Mouse (Mus musculus) neural tube, embryonic 12.5 days (tissue): ENCODE data around the gene 1700042G07Rik. TPM values are rescaled to one million over a fixed set of nuclear protein-coding genes. Genes with fewer than 3 reads are reported as not detected.
A peak's percentile ranks its signal among the peaks of the same experiment; 100 is the strongest.

Experiments
- ATAC-seq: fragments of 200-750 bp; cut with Nextera tagmentation; 2 replicates; pipeline ENCODE4 v1.8.0; 2017; ENCODE audit warnings: low read depth, mild to moderate bottlenecking, moderate TSS enrichment, moderate library complexity; ENCODE audit not compliant: low FRiP score
- H3K27ac ChIP-seq: fragments of 300-500 bp; sonication (generic); 2 replicates; pipeline ENCODE4 v1.5.1; 2016
- H3K27me3 ChIP-seq: fragments of 300-500 bp; sonication (generic); replicated peaks from 2 replicates; pipeline ENCODE4 v1.6.1; 2016; ENCODE audit warnings: mild to moderate bottlenecking
- H3K36me3 ChIP-seq: fragments of 300-500 bp; sonication (generic); 2 replicates; pipeline ENCODE4 v1.6.1; 2016; ENCODE audit warnings: mild to moderate bottlenecking
- H3K4me1 ChIP-seq: fragments of 300-500 bp; sonication (generic); 2 replicates; pipeline ENCODE4 v1.6.1; 2016
- H3K4me2 ChIP-seq: fragments of 300-500 bp; sonication (generic); replicated peaks from 2 replicates; pipeline ENCODE4 v1.6.1; 2016; ENCODE audit warnings: mild to moderate bottlenecking
- H3K4me3 ChIP-seq: fragments of 300-500 bp; sonication (generic); 2 replicates; pipeline ENCODE4 v1.5.1; 2016
- H3K9ac ChIP-seq: fragments of 300-500 bp; sonication (generic); 2 replicates; pipeline ENCODE4 v1.6.1; 2016; ENCODE audit warnings: mild to moderate bottlenecking
- H3K9me3 ChIP-seq: fragments of 300-500 bp; sonication (generic); 2 replicates; pipeline ENCODE4 v1.6.1; 2016; ENCODE audit warnings: mild to moderate bottlenecking
- WGBS: fragments of 180-500 bp; shearing (Covaris S2); methylation state at CpG from one replicate; pipeline ENCODE4 v1.1.7; 2016; 5-methylcytosine and 5-hydroxymethylcytosine counted together
- polyA plus RNA-seq: library from polyadenylated mRNA; unstranded; fragments of >200 nt; fragmentation: Nextera tagmentation; extraction: Ambion mirVana; gene quantifications from 2 replicates; pipeline ENCODE4 v1.2.1, GENCODE M21; 2016

1700042G07Rik gene
- polyA plus RNA-seq, 1 experiment from 2014 or later: not detected

DNA sequence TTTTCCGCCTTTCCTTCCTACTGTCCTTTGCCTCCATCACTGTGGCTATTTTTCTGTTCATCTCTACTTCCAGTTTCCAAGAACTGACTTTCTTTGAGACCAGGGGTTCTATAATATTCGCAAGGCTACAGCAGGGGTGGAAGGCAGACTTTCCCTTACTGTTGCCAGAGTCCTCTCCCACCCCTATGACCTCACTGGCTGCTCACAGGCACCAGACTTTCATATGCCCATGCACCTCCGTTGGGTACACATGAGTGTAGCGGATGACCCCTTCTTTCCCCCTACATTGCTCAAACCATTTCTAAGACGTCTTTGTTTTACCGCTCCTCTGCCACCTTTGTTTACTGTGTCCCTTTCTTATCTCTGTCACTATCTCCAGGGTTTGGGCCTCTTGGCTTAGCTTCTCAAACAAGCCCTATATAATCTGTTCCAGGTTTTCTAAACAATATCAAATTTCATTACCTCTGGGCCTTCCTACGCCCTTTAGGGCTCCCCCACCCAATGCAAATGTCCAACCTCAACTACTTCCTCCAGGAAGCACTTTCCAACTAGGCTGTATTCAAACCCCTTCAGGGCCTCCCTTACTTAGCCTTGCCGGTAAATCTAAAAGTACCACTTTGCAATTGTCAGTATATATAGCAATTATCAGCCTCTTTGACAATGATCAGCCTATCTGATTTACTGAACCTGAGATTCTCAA lies 7.3 kb upstream of the 1700042G07Rik start:
- Histone ChIP-seq H3K36me3 (no peaks in the 10 kb centered on the region), H3K27ac (no peak overlapping the region), H3K27me3 (no peaks in the 10 kb centered on the region), H3K4me2 (no peak overlapping the region), H3K4me1 (no peaks in the 10 kb centered on the region), H3K9ac (no peak overlapping the region), H3K4me3 (no peak overlapping the region), H3K9me3 (no peaks in the 10 kb centered on the region)
- 76% methylated on average over 8 of the region's 8 CpGs for WGBS
- ATAC-seq: no peak

DNA sequence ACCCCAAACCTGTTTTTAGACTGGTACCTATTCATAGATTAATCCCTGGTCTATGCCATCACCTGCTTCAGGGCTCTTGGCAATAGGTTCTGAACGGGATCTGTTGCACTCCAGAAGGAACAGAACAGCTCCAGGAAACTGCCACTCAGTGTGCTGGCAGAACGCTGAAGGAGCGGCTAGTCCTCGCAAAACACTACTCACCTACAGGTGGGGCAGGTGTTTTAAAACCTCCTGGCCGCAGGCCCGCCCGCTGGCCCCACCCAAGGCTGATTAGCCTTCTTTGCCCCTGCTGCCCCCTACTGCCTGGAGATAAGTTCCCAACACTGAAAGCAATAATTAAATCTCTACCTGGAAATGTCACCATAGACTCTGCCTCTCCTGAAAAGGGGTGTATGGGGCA lies 5.8 kb upstream of the 1700042G07Rik start, which contains the start of gene Tspan1:
Gene Tspan1, minus strand, starts transcription at position 198 of the 400 bp plus-strand sequence.
- Histone ChIP-seq H3K4me1 (no peaks in the 10 kb centered on the region), H3K4me3 (no peak within 1 kb of the TSS), H3K9me3 (no peaks in the 10 kb centered on the region), H3K27ac (no peak within 1 kb of the TSS), H3K4me2 (no peak within 1 kb of the TSS), H3K36me3 (no peaks in the 10 kb centered on the region), H3K9ac (no peak within 1 kb of the TSS), H3K27me3 (no peaks in the 10 kb centered on the region)
- WGBS: 43% methylated on average over 7 of the region's 7 CpGs
- ATAC-seq: no peak

DNA sequence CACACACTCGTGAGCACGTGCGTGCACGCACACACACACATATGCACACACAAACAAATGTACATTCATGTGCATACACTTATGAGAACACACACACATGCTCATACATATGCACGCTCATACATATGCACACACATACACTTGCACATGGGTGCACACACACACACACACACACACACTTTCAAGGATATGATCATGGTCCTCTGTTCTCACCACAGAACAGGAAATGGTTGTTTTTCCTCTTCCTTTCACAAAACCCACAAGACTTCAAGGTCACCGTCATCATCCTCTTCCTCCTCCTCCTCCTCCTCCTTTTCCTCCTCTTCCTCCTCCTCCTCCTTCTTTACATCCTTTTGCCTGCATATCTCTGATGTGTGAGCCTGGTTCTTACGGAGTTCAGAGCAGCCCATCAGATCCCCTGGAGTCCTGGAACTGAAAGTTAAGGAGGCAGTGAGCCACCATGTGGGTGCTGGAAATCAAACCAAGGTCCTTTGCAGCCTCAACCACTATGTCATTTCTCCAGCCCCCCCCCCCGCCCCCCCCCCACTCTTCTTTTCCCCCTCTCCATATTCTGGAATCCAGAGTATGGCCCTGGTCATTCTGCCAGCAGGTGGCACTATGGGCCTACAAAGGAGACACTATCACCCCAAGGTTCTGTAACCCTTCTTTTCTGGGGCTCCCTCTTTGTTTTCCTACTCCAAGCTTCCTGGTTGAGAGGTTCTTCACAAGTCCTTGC lies 4.4 kb upstream of the 1700042G07Rik start:
- Histone ChIP-seq H3K4me1 (no peaks in the 10 kb centered on the region), H3K27ac (no peak overlapping the region), H3K9me3 (no peaks in the 10 kb centered on the region), H3K9ac (no peak overlapping the region), H3K36me3 (no peaks in the 10 kb centered on the region), H3K4me2 (no peak overlapping the region), H3K4me3 (no peak overlapping the region), H3K27me3 (no peaks in the 10 kb centered on the region)
- ATAC-seq: peak; percentile 74; the same call in 1 of the 2 replicates
- WGBS: 73% methylated on average over 8 of the region's 8 CpGs

DNA sequence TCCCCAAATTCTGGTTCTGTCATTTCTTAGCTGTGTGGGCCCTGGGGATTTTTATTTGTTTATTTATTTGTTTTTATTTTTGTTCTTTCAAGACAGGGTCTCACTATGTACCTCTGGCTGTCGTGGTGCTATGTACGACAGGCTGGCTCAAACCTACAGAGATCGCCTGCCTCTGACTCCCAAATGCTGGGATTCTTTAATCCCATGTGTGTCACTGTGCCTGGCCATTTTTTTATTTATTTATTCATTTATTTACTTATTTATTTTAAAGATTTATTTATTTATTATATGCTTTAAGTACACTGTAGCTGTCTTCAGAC lies 3.9 kb upstream of the 1700042G07Rik start:
- H3K4me3 ChIP-seq: no peak overlapping the region
- H3K9ac ChIP-seq: no peak overlapping the region
- no peak overlapping the region for H3K27ac ChIP-seq
- peaks cover under 1% of the 10 kb centered on the region; the same call in 1 of the 2 replicates for H3K4me1 ChIP-seq
- no peaks in the 10 kb centered on the region for H3K27me3 ChIP-seq
- ATAC-seq: peak; percentile 30; the same call in 1 of the 2 replicates
- H3K9me3 ChIP-seq: no peaks in the 10 kb centered on the region
- no peak overlapping the region for H3K4me2 ChIP-seq
- 87% methylated on average over 3 of the region's 3 CpGs for WGBS
- no peaks in the 10 kb centered on the region for H3K36me3 ChIP-seq

DNA sequence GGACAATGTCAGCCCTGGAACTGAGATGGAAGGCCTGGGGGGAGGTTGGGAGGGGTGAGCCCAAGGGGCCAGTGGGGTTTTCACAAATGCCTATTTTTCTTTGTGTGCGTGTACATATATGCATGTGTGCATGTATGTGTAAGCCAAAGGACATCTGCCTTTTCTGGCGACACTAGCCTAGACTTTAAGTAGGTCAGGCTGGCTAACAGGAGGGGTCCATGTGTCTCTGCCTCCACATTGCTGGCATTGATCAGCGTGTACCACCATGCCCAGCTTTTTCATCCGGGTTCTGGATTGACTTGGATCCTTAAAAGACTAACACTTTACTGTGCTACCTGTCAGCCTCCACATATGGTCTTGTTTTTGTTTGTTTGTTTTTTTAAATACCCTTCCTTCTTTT lies 580 bp downstream of the 1700042G07Rik start:
- Histone ChIP-seq H3K27me3 (no peaks in the 10 kb centered on the region), H3K9ac (no peak overlapping the region), H3K27ac (no peak overlapping the region), H3K4me2 (no peak overlapping the region), H3K9me3 (no peaks in the 10 kb centered on the region), H3K36me3 (no peaks in the 10 kb centered on the region), H3K4me1 (peaks cover 13% of the 10 kb centered on the region), H3K4me3 (no peak overlapping the region)
- ATAC-seq: no peak
- 86% methylated on average over 4 of the region's 4 CpGs for WGBS

DNA sequence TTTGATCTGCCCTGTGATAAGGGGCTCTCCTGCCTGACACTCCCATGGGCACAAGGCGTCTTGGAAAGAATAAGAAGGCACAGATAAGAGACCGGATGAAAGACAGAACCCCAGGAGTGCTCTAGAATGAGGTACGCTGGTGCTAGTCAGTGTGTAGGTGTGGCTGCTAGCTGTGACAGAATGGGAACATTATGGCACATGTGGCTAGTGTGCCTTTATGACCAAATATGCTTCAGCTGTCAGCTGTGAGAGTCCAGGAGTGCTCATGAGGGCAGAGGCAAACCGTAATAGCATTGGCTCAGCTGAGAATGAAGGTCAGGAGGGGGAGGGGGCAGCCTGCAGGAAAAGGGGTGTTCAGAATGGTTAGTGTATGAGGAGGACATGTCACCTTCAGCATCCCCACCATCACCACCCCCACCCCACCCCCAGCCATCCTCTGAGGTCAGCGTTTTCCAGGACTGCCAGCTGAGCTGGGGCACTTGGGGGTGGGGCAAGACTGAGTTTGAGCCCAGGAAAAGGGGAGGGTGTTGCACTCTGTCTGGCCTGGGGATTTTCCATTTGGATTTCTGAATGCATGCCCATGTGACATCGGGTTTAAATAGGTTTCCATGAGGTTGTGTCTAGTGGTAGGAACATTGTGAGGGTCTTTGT lies 1.4 kb downstream of the 1700042G07Rik start:
- no peak overlapping the region for H3K27ac ChIP-seq
- 0 out of 2 replicates have a peak, but pooled peaks have one; percentile 23 for ATAC-seq
- H3K9me3 ChIP-seq: no peaks in the 10 kb centered on the region
- WGBS: 56% methylated on average over 6 of the region's 6 CpGs
- H3K4me2 ChIP-seq: no peak overlapping the region
- H3K9ac ChIP-seq: no peak overlapping the region
- no peaks in the 10 kb centered on the region for H3K36me3 ChIP-seq
- H3K4me1 ChIP-seq: peaks cover 13% of the 10 kb centered on the region
- H3K27me3 ChIP-seq: no peaks in the 10 kb centered on the region
- H3K4me3 ChIP-seq: no peak overlapping the region

DNA sequence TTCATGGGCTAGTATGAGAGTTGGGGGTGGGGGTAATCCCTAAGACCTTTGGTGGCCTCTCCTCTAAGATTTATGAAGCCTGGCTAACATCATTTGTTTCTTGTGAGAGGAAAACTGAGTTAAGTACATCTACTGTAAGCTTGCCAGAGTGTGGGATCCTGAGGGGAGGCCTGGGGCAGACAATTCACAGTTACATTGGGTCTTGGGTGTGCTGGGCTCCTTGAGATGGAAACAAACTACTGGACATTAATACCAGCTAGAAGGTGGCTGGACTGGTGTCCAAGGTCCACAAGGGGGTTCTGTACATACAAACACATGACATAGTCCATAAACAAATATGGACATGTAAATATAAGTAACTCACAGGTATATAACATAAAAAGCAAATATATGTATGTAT lies 2.0 kb downstream of the 1700042G07Rik start:
- no peak overlapping the region for H3K4me2 ChIP-seq
- no peaks in the 10 kb centered on the region for H3K36me3 ChIP-seq
- H3K9me3 ChIP-seq: no peaks in the 10 kb centered on the region
- no peak for ATAC-seq
- no peak overlapping the region for H3K4me3 ChIP-seq
- peaks cover 13% of the 10 kb centered on the region for H3K4me1 ChIP-seq
- H3K27ac ChIP-seq: no peak overlapping the region
- H3K9ac ChIP-seq: no peak overlapping the region
- H3K27me3 ChIP-seq: no peaks in the 10 kb centered on the region

DNA sequence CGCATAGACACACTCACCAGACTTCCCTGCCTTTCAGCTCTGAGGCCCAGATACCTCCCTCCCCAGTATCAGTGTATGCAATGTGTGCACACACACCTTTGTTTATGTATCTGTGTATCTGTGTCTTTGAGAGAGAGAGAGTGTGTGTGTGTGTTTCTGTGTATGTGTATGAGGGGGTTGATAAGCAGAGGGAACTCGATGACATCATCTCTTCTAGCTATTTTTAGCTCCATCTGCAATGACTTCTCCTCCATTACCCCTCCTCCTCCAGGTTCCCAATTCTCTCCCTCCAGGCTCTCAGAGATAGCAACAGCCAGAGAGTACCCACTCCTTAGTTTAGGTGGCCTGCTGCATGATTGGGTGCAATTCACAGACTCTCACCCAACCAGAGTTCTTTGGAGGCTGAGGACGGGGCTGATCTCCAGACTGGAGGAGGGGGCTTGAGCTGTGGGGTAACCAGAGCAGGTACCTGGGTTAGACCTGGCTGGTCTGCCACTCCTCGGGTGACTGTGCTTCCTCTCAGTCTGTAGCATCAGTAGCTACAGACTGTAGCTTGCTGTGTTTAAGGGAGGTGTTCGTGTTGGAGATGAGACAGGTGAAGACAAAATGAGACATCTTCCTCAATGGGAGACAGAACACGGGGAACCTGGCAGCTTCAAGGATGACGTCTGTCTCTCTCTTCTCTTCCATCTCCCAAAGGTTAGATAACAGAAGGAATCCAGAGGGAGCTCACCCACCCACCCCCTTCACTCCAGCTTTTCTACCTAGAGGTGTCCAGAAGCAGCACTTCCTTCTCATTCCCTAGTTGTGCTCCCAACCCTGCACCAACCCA lies 2.8 kb downstream of the 1700042G07Rik start:
- H3K4me3 ChIP-seq: no peak overlapping the region
- H3K27ac ChIP-seq: no peak overlapping the region
- H3K9me3 ChIP-seq: no peaks in the 10 kb centered on the region
- 78% methylated on average over 7 of the region's 7 CpGs for WGBS
- no peak overlapping the region for H3K9ac ChIP-seq
- H3K4me1 ChIP-seq: peaks cover 13% of the 10 kb centered on the region
- no peak for ATAC-seq
- no peaks in the 10 kb centered on the region for H3K27me3 ChIP-seq
- H3K36me3 ChIP-seq: no peaks in the 10 kb centered on the region
- no peak overlapping the region for H3K4me2 ChIP-seq

DNA sequence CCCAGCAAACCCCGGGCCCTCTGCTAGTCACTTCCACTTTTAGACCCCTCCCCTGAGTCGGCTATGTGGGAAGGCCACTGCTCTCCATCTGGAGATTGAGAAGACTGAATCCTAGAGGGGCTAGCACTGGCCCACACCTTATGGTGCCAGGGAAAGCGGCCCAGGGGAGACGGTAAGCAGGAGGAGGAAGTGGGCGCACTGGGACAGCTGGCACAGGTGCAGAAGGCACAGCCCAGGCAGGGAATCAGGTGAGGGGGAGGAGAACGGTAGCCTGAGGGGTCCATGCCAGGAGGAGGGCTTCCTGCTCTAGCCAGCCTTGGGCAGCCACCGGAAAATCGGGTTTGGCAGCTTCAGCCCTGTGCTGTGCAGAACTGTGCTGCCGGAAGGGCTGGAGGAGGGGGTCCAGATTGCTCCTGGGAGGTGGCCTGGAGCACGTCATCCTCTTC lies 3.4 kb downstream of the 1700042G07Rik start:
- WGBS: 43% methylated on average over 10 of the region's 10 CpGs
- Histone ChIP-seq H3K4me3 (no peak overlapping the region), H3K27ac (no peak overlapping the region), H3K4me1 (peaks cover 13% of the 10 kb centered on the region), H3K9me3 (no peaks in the 10 kb centered on the region), H3K36me3 (no peaks in the 10 kb centered on the region), H3K9ac (no peak overlapping the region), H3K4me2 (peak overlapping the region; percentile 40), H3K27me3 (no peaks in the 10 kb centered on the region)
- ATAC-seq: peak; percentile 56

DNA sequence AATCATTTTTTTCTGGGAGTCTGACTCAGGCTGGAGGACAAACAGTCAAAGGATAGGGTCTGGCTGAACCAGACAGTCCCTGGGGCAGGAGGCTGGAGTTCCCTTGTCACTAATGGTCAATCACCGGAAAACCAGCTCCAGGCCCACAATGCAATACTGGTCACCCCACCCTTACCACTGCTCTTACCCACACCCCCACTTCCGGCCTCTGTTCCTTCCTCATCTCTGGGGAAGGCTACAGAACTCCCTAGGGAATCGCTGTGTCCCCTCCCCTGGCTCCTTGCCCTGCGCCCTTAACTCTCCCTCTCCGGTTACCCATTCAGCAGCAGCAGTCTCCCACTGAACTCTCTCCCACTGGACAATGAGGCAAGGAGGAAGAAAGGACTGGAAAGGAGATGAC lies 4.0 kb downstream of the 1700042G07Rik start:
- Histone ChIP-seq H3K4me1 (peaks cover 13% of the 10 kb centered on the region), H3K27ac (no peak overlapping the region), H3K27me3 (no peaks in the 10 kb centered on the region), H3K4me3 (no peak overlapping the region), H3K9me3 (no peaks in the 10 kb centered on the region), H3K36me3 (no peaks in the 10 kb centered on the region), H3K9ac (no peak overlapping the region), H3K4me2 (no peak overlapping the region)
- ATAC-seq: no peak
- 28% methylated on average over 5 of the region's 5 CpGs for WGBS

DNA sequence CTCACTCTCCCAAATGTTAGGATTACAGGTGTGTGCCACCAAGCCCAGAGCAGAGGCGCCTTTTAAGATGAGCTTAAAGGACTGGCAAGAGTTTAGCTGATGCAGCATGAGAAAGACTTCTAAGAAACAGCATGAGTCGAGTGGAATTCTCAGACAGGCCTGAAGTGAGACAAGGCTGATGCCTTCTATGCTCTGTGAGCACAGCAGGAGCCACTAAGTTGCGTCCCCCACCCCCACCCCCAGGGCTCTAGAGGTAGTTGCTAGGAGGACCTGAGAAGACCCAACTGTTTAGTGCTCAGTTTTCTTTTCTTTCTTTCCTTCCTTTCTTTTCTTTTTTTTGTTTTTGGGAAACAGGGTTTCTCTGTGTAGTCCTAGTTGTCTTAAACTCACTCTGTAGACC lies 8.9 kb downstream of the 1700042G07Rik start:
- Histone ChIP-seq H3K4me1 (peaks cover 4% of the 10 kb centered on the region; the same call in 1 of the 2 replicates), H3K27ac (no peak overlapping the region), H3K27me3 (no peaks in the 10 kb centered on the region), H3K36me3 (no peaks in the 10 kb centered on the region), H3K9me3 (no peaks in the 10 kb centered on the region), H3K4me3 (no peak overlapping the region), H3K9ac (no peak overlapping the region), H3K4me2 (no peak overlapping the region)
- no peak for ATAC-seq
- WGBS: 42% methylated on average over 3 of the region's 3 CpGs

DNA sequence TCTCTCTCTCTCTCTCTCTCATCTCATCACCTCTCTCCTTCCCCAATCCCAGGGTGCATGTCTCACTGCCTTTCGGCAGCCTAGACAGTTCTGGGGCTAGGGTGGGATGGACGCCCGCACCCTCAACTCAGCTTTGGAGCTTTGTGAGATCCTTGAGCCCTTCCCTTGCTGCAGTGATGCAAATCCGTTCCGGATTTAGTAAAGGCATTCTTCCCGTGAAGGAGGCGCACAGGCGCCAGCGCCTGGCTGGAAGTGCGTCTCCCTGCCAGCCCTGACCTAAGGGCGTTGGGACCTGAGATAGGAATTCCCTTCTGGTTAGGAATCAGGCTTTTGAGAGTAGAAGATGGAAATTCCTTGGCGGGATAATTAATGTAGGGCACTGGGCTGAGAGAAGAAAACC lies 9.6 kb downstream of the 1700042G07Rik start:
- Histone ChIP-seq H3K4me1 (no peaks in the 10 kb centered on the region), H3K4me3 (no peak overlapping the region), H3K27me3 (no peaks in the 10 kb centered on the region), H3K9ac (no peak overlapping the region), H3K27ac (no peak overlapping the region), H3K4me2 (peak overlapping the region; percentile 39), H3K36me3 (no peaks in the 10 kb centered on the region), H3K9me3 (no peaks in the 10 kb centered on the region)
- ATAC-seq: no peak
- WGBS: 11% methylated on average over 12 of the region's 12 CpGs
